Mouse (Mus musculus): ENCODE data around the gene Hoxd9.

Hoxd9 gene

GRCm38 (mm10) chr2:74683471-74683951 is 14.0 kb upstream of the Hoxd9 start:
- DNase-seq (ENCODE audit: low spot score) = no peak

DNA sequence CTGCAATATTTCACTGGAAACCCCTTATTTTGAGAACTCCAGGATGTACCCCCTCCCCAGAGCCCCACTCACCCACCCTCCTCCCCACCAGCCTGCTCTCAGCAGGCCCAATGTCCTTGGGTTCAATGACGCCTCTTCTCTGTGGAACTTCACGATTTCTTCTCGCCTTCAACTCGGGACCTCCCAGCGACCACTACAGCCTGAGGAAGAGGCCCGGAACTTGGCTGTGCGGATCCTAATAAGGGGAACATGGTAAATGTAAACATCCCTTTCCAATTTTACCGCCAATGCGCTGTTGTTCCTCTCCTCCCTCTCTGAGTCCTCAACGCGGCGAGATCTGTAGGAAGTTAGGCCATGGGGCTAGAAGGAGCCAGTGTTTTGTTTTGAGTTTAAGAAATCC is 13.4 kb upstream of the Hoxd9 start:
- DNase-seq (ENCODE audit: low spot score) = no peak

GRCm38 (mm10) chr2:74685059-74685603 is 12.4 kb upstream of the Hoxd9 start:
- no peak for DNase-seq (ENCODE audit: low spot score)

GRCm38 (mm10) chr2:74686301-74686987 is 11.1 kb upstream of the Hoxd9 start:
- no peak for DNase-seq (ENCODE audit: low spot score)

- no peak for DNase-seq (ENCODE audit: low spot score)
Measured at GRCm38 (mm10) chr2:74686988-74687697, 10.4 kb upstream of the Hoxd9 start.

DNA sequence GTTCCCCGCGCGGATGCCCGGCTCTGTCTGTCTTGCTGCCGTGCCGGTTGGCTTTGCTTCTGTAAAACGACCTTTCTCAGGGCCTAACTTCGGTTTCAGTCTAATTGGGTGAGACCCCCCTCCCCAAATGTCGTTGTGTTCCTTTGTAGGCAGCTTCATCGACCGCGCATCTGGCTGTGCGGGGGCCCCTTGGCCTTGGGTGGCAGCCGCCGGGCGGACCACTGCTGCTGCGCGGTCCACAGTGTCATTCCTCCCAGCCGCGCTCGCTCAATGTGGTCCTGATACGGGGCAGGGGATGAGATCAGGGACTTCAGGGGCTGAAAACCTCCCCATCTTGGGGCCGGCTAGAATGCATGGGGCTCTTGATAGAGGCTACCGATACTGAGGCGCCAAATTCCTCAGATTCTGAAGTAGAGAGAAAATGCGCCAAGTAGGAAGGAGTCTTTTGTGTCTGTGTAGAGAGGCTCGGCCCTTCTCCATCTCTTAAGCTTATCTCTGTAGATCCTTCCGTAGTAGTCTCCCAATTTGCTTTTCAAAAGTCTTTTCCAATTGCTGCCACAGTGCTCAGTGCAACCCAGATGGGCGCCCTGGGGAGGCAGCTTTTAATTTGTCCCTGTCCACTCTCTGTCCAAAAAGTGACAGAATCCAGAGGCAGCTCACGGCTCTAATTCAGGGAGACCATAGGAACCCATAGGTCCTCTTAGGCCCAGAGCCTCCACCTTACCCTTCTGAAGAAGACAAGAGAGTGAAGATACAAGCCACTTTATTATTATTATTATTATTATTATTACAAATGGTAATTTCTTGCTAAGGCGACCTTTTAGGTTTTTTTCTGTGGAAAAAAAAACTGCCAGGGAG is 9.6 kb upstream of the Hoxd9 start:
- no peak for DNase-seq (ENCODE audit: low spot score)

- no peak for DNase-seq (ENCODE audit: low spot score)
Measured at GRCm38 (mm10) chr2:74688795-74689573, 8.5 kb upstream of the Hoxd9 start.

DNA sequence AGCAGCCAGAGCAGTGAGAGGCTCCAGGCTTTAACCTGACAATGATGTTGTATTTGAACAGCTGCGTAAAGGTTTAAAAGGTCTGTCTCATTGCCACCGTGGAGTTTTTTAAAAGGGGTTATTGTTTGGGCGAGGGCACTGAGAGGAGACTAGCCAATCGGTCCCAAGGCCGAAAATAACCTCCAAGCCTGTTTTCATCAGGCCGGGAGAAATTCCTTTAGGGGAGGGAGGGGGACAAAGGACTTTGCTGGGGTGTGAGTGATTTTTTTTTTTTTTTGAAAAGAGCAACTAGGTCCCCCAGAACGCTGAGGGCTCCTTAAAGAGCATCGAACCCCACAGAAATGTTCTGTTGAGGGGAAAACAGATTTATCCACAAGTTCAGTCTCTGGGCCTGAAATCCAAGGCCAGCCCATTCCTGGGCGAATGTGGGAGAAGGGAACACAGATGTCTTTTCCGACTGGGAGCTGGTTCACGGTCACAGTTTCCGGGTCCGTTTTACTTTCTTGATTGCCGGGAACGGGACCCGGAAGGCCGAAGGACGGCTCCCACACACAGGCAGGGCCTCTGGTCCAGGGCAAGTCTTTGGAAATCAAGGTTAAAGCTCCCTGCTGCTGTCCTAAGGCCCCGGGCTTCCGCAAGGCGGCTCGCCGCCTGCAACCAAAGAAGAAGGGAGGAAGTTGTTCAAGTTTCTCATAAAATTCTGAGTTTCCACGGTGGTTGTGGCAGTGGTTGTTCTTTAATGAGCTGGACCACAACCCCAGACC is 7.8 kb upstream of the Hoxd9 start:
- DNase-seq (ENCODE audit: low spot score) = no peak

GRCm38 (mm10) chr2:74690338-74690716 is 7.2 kb upstream of the Hoxd9 start:
- no peak for DNase-seq (ENCODE audit: low spot score)

DNA sequence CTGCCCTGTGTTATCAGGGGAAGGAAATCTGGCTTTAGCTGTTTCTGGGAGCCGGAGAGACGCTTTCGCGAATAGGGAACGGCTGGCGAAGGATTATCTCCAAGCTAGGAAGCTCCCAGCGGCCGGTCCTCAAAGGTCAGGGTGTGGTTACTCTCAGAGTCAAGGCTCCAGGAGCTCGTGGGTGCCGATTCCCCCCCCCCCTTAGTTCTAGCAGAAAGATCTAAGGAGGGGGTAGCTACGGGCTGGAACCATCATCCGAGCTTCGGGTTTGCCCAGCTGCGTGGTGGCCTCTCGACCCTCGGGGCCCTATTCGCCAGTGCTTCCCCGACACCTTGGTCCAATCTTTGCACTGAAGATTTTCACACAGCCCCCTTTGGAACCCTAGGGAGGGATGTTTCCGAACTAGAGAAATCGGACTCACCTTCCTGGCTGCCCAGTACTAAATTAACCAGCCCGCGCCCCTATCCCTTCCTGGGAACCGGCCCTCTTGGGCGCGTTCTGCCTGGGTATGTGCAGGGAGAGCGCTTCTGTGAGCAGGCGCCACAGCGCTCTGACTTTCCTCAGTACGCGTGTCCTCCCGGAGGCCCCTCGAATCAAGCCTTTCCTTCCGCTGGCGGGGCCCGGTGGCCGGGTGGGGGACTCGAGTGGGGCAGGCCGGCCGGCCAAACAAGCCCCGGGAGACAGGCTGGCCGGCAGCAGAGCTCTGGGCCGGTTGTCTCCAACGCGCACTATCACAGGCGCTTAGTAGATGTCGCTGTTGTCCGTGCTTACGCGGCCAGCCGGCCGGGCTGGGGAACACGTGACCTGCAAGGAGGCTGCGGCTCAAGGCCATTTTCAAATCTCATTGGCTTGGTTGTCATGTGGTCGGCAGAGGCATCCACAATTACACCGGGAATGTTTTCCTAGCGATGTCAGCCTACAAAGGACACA is 6.2 kb upstream of the Hoxd9 start, which contains the start of gene Hoxd10:
Hoxd10 (plus strand) TSS at position 903 of the 930 bp plus-strand sequence.
- DNase-seq (ENCODE audit: low spot score) = no peak

DNA sequence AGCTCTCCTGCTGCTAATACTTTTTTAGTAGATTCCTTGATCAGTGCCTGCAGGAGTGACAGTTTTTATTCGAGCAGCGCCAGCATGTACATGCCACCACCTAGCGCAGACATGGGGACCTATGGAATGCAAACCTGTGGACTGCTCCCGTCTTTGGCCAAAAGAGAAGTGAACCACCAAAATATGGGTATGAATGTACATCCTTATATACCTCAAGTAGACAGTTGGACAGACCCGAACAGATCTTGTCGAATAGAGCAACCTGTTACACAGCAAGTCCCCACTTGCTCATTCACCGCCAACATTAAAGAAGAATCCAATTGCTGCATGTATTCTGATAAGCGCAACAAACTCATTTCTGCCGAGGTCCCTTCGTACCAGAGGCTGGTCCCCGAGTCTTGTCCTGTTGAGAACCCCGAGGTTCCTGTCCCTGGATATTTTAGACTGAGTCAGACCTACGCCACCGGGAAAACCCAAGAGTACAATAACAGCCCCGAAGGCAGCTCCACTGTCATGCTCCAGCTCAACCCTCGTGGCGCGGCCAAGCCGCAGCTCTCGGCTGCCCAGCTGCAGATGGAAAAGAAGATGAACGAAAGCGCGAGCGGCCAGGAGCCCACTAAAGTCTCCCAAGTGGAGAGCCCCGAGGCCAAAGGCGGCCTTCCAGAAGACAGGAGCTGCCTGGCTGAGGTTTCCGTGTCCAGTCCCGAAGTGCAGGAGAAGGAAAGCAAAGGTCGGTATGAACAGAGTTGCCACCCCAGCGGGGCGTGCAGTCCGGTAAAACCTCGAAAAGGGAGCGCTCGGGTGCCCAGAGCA is 5.3 kb upstream of the Hoxd9 start:
- no peak for DNase-seq (ENCODE audit: low spot score)

GRCm38 (mm10) chr2:74692808-74693431 is 4.6 kb upstream of the Hoxd9 start:
- no peak for DNase-seq (ENCODE audit: low spot score)

DNA sequence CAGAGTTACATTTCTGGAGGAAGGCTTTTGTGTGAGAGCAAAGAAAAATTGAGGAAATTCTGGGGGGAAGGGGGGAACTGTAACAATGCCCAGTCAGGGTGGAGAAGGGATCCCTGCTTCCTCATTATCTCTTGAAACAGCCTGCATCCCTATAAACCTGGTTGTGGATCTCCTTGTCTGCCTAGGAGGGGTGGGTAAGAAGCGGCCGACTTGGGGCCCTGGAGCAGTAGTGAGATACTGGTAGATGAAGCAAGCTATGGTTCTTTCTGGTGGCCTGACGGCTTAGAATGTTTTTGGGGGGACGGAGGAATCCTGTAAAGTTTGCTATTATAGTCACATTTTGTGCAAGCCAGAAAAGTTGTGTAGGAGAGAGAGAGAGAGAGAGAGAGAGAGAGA is 4.1 kb upstream of the Hoxd9 start:
- DNase-seq (ENCODE audit: low spot score) = no peak

DNA sequence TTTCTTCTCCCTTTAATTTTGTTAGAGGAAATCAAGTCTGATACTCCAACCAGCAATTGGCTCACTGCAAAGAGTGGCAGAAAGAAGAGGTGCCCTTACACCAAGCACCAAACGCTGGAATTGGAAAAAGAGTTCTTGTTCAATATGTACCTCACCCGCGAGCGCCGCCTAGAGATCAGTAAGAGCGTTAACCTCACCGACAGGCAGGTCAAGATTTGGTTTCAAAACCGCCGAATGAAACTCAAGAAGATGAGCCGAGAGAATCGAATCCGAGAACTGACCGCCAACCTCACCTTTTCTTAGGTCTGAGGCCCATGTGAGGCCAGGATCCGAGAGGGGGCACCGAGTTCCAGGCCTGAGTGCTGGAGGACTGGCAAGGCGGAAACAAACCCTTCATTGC is 3.5 kb upstream of the Hoxd9 start:
- no peak for DNase-seq (ENCODE audit: low spot score)

DNA sequence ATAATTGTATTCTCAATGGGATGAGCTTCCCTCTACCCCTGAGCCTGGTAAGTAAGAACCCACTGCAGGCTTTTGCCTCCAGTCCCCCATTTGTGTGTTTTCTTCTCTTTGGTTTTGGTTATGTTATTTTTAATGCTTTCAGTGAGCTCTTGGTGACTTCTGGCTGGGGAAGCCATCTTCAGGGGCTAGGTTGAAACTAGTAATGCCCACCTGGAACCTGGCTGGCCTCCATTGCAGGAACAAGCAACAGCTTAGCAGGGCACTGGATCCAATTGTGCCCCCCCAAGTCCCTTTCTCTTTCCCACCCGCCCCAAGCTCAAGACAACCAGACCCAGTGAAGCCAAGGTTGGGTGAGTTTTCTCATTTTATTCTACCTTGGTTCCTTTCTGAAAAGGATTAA is 2.1 kb upstream of the Hoxd9 start:
- DNase-seq (ENCODE audit: low spot score) = no peak

GRCm38 (mm10) chr2:74695813-74696430 is 1.6 kb upstream of the Hoxd9 start:
- no peak for DNase-seq (ENCODE audit: low spot score)

DNA sequence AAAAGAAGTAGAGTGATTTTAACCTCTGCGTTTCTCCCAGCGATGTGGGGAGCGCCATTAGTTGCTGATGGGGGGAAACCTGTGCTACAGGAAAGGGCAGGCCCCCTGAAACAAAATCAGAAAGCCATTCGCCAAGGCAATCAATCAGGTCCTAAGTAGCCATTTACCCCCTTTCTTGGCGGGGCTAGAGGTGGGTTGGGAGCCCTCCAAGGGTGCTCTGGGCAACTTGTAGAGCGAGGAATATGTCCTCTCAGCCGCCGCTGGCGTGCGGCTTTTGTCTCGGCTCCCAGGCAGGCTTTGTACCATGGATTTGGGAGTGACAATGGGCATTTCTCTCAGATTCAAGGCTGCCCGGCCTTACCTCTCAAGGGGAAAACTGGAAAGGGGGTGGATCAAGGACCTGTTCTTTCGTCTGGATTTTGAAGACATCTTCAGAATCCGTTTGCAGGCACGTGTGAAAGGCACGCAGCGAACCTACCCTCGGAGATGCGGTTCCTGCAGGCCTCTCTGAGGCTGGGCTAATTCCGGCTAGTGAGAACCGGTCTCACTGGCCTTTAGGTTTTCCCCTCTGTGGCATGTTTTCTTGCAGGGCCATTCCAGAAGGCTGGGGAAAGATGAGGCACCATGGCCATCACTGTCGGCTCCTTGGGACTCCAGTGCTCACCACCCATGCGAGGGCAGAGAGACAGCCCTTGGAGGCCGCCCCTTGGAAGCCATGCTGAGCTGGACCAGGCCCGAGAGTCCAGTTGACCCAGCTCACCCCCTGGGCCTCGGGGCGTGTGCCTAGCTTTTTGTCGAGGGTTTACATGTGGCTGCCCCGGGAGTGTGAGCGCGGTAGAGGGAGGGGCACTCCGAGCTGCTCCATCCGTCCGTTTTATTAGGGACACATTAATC is 838 bp upstream of the Hoxd9 start:
- no peak for DNase-seq (ENCODE audit: low spot score)

Data from layer of hippocampus, adult 9-10 months (tissue).